8 mouse cellular contexts compared by ENCODE assay signal in genomic region chr1:135882385-135883109, GRCm38 (mm10). TPM values are rescaled to one million over a fixed set of nuclear protein-coding genes. Genes with fewer than 3 reads are reported as not detected.
DNase-seq lines count a peak whose midpoint lies in the region; ATAC-seq lines count a peak whose summit lies in the region.

No protein-coding gene starts in this region.

- ATAC-seq in liver, embryonic 11.5 days (replicated peaks; ENCODE audit: low FRiP score): peak; percentile 39; the same call in 1 of the 2 replicates

- no peak overlapping the region for H3K27ac ChIP-seq in embryonic facial prominence, embryonic 10.5 days (replicated peaks)
- H3K27ac ChIP-seq in liver, embryonic 11.5 days (ENCODE audit: low read depth, low read length): no peak overlapping the region

- H3K9ac ChIP-seq in liver, embryonic 11.5 days (ENCODE audit: low read depth, low read length): no peak overlapping the region

- H3K4me1 ChIP-seq in embryonic facial prominence, embryonic 10.5 days: no peaks in the 10 kb centered on the region
- no peaks in the 10 kb centered on the region for H3K4me1 ChIP-seq in liver, embryonic 11.5 days (replicated peaks; ENCODE audit: control insufficient read depth, insufficient read depth, low read length)

- H3K4me3 ChIP-seq in embryonic facial prominence, embryonic 10.5 days: no peak overlapping the region
- no peak overlapping the region for H3K4me3 ChIP-seq in liver, embryonic 11.5 days (ENCODE audit: low read depth, low read length)

- peaks cover 5% of the 10 kb centered on the region; the same call in 1 of the 2 replicates for H3K27me3 ChIP-seq in embryonic facial prominence, embryonic 10.5 days (replicated peaks; ENCODE audit: low read depth, poor library complexity, severe bottlenecking)
- H3K27me3 ChIP-seq in liver, embryonic 11.5 days (replicated peaks; ENCODE audit: control insufficient read depth, insufficient read depth, low read length): peaks cover 3% of the 10 kb centered on the region

- H3K9me3 ChIP-seq in embryonic facial prominence, embryonic 10.5 days: no peaks in the 10 kb centered on the region
- H3K9me3 ChIP-seq in liver, embryonic 11.5 days (ENCODE audit: control insufficient read depth, low read length): no peaks in the 10 kb centered on the region

- WGBS in embryonic facial prominence, embryonic 10.5 days: 72% methylated on average over 10 of the region's 10 CpGs
- WGBS in liver, embryonic 11.5 days: 67% methylated on average over 10 of the region's 10 CpGs

- DNase-seq in left cerebral cortex, adult 11 months (ENCODE audit: low spot score): peak; percentile 25
- DNase-seq in left cerebral cortex, adult 8-10 months (ENCODE audit: low spot score in 2 of 2): no peak
- DNase-seq in adrenal gland, postnatal 14 days: peak; percentile 67
- peak; percentile 68 for DNase-seq in embryonic facial prominence, embryonic 10.5 days (ENCODE audit: low spot score)
- DNase-seq in kidney, adult 18-20 months: peak; percentile 62
- DNase-seq in liver, embryonic 11.5 days (ENCODE audit: low spot score): no peak
- DNase-seq in retina, postnatal 1 day: peak; percentile 77
- DNase-seq in thymus, postnatal 36 days: peak; percentile 46 to 47

- H3K36me3 ChIP-seq in embryonic facial prominence, embryonic 10.5 days (replicated peaks): no peaks in the 10 kb centered on the region
- no peaks in the 10 kb centered on the region for H3K36me3 ChIP-seq in liver, embryonic 11.5 days (ENCODE audit: control insufficient read depth, insufficient read depth, low read length)

- no peak overlapping the region for H3K4me2 ChIP-seq in liver, embryonic 11.5 days

RNA-seq across cellular contexts. Expression of gene Pkp1, which starts 36.5 kb away (rescaled TPM):
- total RNA-seq in left cerebral cortex, adult 8-10 months (2022): under 1 TPM; 0.17 to 0.36 (median 0.20) TPM
- not detected in 2 replicates for total RNA-seq in adrenal gland, postnatal 14 days (2021)
- 0.25 TPM in 1 of 2 replicates, not detected in the other for polyA plus RNA-seq in embryonic facial prominence, embryonic 10.5 days (2016; fragmentation: Nextera tagmentation; extraction: Ambion mirVana)
- polyA plus RNA-seq in liver, embryonic 11.5 days (2014; fragmentation: Nextera tagmentation; extraction: Ambion mirVana): 0.09 and 0.10 TPM in 2 replicates

RNA-seq across cellular contexts. Expression of gene Tnnt2, which starts 46.4 kb away (rescaled TPM):
- total RNA-seq in left cerebral cortex, adult 8-10 months (2022): 10 to 100 TPM; 11.8 to 18.8 (median 13.4) TPM
- total RNA-seq in adrenal gland, postnatal 14 days (2021): 1.3 and 2.6 TPM in 2 replicates
- 1.1 and 4.4 TPM in 2 replicates for polyA plus RNA-seq in embryonic facial prominence, embryonic 10.5 days (2016; fragmentation: Nextera tagmentation; extraction: Ambion mirVana)
- polyA plus RNA-seq in liver, embryonic 11.5 days (2014; fragmentation: Nextera tagmentation; extraction: Ambion mirVana): 12.9 and 37.4 TPM in 2 replicates

Comparison
In these comparisons a context has a peak if more than half of its experiments do, and no peak if none do; other contexts are left out.
1. DNase-seq: peak in left cerebral cortex, adult 11 months (single experiment), adrenal gland, postnatal 14 days (single experiment), embryonic facial prominence, embryonic 10.5 days (single experiment), kidney, adult 18-20 months (single experiment), retina, postnatal 1 day (single experiment) and thymus, postnatal 36 days (2 of 2); none in left cerebral cortex, adult 8-10 months (0 of 2) and liver, embryonic 11.5 days (single experiment).